Mouse (Mus musculus) embryo, embryonic 11 days (tissue): ENCODE measurements around the gene Acss3.
A peak's percentile ranks its signal among the peaks of the same experiment; 100 is the strongest.

Source experiments
- DNase-seq: peaks from one replicate; pipeline ENCODE4 v3.0.0-alpha.2; 2015

Gene Acss3

DNA sequence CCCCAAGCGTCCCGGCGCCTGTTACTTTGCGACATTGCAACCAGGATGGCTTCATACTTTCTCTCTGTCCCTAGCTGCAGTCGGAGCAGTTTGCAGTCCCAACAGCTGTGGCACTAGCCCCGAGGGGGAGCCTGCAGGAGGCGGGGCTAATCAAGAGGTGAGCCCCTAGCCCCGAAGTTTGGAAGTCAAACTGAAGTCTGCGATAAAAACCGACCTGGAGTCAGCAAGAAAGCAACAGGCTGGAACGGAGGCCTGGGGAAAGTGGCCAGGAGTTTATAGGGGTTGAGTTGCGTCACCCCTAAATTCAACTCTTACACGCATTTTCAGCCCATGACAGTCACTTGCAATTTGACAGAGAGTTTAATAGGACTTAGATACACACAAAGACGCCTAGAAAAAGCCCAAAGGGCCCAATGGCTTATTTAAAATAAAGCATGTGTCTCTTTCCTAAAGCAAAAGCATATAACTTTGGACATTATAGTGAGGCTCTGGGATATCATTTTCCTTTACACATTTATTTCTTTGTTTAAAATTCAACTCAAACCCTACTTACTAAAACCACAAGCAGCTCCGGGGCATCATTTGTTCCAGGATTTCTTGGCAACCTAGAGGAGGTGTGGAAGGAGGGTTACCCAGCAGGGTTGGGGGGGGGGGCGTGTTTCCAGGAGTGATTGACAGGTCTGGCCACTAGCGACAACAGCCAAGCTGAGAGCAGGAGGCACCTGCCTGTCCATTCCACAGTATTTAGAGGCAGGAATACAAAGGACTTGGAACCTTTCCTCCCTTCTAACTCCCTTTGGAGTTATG, at the start of gene Acss3:
Gene Acss3 (minus strand): TSS at position 140 of the 807 bp plus-strand sequence.
- DNase-seq, result peak; percentile 89

DNA sequence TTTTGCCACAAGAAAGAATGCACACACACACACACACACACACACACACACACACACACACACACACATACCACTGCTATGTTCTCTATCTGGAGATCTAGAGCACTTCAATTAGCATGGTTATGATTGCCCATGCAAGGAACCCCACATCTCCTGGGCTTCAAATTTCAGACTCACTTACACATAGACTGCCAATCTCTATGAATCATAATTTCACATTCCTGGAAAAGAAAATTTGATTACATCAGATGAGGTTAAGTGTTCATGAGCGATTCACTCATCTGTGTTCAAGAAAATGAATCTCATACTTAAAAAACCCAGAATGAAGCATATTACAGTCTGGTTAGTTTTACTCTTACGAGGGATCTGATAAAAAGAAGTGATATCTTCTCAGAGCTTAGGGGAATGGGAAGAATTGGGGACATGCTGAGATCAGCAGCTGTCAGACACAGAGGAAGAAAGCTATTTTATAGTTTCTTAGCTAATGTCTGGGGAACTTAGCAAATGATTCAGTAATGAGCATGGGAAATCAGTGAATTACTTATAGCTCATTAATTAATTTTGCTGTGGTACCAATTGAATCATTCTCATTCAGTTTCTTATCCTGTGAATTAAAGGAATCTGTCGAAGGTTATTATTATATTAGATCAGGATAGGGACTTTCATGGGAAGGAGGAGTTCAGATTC, 48.7 kb upstream of the Acss3 start:
- DNase-seq, result no peak

DNA sequence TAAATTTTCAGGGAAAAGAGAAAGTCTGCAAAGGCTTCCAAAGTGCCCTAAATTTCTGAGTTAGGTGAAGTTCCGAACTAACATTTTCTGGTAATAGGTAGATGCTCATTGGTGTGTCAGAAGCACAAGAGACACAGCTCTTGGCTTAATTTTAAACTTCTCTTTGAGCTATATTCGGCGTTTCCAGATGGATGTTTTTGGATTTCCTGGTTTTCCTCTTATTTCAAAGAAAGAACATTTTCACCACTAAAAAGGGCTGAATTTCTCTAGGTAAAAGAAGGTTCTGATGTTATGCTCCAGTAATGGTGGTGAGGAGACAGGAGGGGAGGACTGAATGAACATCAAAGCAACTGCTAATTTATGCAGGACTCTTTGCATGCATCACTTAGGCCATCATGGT, 43.0 kb upstream of the Acss3 start:
- no peak for DNase-seq

DNA sequence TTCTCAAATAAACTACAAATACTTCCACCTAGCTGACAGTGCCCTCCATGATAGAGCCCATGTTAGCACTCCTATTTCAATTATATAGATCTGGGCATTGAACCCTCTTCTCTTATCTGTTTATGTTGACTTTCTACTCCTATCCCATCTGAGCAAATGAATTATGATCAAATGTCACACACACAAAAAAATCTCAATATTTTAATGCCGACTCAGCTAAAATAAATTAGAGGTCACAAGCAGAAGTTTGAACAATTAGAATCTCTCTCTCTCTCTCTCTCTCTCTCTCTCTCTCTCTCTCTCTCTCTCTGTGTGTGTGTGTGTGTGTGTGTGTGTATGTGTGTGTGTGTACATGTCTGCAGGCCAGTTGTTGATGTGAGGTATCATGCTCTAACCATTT, 25.3 kb upstream of the Acss3 start:
- no peak for DNase-seq

DNA sequence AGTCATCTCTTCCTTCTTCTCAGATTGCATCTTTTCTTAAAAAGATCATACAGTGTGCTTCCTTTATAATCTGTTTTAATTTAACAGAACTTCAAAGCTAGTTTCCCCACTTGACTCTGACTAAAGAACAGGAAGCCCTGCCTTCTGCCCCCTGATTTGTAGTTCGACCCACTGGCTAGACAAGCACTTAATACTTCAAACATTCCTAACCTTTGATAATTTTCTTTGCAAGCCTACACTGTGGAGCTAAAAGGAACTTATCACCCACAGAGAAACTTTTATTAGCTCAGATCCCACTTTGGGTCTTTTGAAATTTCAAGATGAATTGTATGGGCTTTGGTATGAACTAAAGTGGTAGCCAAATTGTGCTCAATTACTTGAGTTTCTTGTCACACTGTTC, 20.5 kb upstream of the Acss3 start:
- no peak for DNase-seq

DNA sequence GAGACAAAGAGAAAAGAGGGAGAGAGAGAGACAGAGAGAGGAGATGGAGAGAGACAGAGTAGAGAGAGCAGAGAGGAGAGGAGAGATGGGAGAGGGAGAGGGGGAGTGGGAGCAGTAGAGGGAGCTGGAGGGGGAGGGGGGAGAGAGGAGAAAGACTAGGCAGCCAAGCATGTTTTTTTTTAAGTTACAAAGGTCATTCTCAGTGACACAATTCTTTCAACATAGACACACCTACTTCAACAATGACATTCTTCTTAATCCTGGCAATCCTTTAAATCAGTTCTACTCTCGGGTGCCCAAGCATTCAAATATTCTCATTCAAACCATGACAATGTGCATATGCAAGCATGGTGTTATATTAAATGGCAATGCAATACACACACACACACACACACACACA, 19.4 kb upstream of the Acss3 start:
- no peak for DNase-seq

DNA sequence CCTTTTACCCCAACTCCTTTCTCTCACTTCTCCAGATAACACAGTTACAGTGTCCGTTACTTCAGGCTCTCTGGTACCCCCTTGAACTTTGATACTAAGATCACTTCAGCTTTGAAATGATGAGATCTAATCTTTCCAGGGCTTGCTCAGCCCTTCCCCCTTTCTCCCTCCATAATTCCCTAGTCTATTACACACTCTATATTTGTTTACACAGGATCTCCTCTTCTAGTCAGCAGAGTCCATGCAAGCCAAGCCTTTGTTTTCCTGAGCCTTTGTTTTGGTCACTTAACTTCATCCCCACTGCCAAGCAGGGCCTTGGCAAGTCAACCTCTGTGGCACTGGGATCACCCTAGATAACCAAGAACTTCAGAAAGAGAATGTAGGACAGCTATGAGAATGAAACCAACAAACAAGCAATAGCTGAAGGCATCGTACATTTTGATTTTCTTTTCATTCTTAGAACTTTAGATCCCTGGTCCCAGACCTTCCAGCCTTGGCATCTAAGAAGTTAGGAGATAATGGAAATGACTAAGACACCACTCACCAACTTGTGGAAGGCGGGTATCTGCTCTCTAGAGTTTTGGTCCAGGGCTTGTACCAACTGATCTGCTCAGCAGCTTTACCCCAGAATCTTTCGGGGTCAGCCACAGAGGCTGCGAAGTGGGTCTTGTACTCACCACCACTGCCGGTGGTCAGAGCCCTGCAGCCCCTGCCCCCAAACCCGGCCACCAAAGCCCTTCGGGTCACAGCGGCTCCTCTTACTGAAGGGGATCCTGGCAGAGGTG, 532 bp downstream of the Acss3 start:
- no peak for DNase-seq

DNA sequence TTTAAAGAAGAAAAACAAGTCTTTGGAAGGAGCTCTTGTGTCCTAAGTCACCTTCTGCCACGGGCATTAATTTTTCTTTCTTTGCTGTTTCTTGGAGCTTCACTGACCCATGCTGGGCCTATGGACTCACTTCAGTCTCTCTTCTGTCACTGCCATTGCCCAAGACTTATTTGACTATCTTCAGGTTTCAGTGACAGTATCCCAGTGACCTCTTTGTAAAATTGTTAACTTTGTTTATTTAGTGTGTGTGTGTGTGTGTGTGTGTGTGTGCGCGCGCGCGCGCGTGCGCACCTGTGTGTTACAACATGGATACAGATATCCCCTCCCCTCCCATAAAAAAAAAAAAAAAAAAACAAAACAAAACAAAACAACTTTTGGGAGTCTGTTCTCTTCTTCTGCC, 2.2 kb downstream of the Acss3 start:
- DNase-seq, result no peak

DNA sequence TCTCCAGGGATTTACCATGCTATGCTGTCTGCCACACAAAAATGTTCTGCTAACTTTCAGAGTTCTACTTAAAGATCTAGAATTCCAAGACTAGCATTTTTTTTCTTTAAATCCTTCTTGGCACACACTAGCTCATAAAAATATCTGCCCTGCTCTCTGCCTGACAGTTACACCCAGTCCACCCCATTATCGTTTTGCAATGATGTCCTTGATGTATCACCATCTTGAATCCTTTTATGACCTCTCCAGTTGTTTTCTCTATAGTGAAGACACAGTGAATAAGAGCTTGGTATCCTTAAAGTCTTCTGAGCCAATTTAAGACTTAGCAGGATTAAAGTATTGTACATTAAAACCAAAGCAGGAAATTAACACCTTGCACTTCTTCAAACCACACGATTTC, 4.3 kb downstream of the Acss3 start:
- DNase-seq, result no peak

DNA sequence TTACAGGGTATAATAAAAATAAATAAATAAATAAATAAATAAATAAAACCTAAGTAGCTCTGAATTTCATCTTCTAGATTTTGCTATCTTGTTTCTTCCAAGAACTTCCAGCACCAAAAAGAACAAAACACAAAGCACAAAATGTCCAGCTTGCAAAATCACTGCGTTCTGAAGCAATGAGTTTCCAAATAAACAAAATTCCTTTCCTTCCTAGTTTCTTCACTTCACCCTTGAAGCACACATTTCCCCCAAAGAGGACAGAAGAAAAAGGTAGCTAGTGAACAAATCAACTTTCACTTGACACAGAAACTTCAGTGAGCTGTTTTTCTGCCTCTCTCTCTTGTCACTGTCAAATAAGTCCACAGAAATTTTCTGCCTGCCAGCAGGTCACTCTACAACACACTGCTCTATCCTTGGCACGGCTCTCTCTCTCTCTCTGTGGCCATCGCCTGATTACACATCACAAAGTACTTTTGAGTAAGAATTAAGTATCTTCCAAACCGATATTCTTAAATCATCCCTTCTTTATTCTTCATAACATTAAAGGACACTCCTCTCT, 6.7 kb downstream of the Acss3 start:
- no peak for DNase-seq

DNA sequence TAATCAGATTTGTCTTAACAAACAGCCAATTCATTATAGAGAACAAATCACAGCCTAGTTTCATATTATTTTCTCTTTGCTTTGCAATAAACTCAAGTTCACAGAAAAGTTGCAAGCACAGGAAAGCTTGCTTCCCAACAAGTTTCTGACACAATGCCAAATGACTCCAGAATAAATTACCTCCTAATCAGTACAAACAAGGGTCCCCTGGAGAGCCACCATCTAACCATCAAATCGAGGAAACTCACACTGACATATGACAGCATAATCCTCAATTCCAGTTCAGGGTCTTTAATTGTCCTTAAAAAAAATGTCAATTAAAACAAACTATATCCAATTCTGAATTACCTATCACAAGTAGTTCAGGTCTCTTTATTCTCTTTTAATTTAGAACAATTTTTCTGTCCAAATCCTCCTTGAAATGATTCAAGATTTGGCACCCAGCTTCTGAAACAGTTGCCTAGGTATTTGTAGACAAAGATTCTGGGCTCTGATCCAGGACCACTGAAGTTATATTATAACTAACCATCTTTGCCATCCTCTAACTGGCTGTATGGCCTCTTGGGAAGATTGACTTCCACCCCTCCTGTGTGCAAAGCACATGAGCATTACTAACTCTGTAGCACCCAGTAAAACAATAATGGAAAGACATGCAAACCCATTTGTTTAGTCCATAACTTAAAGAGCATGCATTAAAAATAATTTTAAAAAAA, 7.4 kb downstream of the Acss3 start:
- no peak for DNase-seq

DNA sequence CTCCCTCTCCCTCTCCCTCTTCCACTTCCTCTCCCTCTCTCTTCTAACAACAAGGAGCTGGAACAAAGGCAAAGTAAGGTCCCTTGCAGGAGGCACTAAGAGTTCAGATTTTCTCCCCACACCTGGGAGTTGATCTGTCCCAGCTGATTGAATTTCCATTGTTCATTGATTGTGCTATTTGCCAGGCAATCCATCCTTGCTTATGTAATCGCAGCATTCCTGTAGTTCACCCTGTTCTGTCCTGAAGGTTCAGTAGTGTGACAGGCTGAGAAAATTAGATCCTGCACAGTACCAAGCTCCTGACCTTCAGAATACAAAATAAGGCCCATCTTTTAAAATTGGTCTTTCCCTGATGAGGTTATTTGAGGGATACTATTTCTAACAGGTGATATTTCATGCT, 8.3 kb downstream of the Acss3 start:
- no peak for DNase-seq

DNA sequence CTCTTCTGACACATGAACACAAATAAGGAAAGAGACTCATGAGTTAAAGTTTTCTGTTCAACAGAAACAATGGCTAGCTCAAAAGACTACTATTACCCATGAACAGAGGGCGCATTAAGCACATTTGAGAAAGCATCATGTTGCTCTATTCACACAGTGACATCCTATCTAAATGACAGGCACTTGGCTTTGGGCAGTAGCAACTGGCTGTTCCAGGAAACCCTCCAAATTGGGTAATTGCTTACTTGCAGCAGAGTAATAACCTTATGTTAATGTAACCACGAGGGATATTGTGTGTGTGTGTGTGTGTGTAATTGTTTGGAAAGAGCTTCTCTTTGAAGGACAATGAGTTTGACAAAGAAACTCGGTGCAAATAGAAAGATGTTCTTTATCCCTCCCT, 29.0 kb downstream of the Acss3 start:
- DNase-seq, result no peak

DNA sequence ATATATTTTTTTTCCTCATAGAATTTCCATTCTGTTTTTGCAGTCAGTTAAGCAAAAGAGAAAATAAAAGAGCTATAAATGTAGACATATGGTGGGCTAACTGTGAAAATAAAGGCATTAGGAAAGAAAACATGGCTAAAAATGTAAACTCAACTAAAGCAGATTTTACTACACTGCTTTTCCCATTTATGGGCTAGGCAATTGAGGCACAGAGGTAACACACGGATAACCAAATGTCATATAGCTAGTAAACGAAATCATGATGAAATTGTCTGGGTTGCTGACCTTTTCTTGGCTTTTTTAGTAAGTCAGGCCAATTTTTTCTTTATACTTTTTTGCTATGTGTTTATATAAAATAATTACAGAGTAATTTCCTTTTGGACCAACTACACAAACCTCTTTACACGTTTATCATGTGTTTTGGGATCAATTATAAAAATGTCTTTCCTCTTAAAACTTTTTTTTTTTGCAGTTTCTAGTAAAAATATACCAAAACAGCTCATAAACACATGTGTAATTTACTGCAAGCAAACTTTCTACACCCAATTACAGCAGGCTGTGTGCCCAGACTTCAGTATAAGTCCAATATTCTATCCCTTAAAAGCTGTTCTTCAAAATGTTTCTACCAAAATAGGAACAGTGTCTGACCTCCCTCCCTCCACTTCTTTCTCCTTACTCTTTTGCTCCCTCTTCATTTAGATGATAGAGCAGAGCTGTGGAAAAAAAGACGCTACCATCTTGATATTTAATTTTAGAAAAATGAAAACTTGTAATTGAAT, 69.4 kb downstream of the Acss3 start:
- DNase-seq, result no peak

DNA sequence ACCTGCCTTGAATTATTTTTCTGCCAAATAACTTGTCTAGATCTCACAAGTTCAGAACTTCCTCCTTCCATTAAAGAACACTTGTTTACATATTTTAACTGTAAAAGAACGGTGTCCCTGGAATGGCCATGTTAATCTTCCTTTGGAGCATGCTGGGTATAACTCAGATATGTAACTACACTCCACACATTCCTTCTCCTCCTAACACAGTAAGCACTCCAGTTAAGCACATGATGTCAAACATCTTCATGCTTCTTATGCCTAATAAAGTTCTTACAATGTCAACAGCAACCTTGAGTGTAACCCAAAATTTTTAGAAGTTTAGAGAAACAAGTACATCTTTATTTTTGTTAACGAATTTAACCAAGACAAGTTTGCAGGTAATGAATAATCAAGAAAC, 73.0 kb downstream of the Acss3 start:
- no peak for DNase-seq

DNA sequence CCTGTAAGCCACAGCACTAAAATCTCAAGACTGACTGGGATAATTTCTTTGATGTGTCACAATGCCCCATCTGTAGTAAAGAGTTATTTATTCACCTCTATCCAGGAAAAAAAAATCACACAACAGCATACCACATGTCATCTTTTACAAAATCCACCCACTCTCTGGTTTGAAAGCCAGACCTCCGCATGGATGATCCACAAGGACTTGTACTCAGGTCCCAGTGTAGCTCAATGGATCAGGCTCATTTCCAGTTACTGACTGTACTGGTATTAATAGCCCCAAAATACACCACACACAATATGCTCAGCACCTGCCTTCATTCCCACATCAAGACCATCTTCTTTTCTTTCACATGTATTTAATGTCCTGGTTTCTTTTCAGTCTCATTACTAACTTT, 80.8 kb downstream of the Acss3 start:
- no peak for DNase-seq

DNA sequence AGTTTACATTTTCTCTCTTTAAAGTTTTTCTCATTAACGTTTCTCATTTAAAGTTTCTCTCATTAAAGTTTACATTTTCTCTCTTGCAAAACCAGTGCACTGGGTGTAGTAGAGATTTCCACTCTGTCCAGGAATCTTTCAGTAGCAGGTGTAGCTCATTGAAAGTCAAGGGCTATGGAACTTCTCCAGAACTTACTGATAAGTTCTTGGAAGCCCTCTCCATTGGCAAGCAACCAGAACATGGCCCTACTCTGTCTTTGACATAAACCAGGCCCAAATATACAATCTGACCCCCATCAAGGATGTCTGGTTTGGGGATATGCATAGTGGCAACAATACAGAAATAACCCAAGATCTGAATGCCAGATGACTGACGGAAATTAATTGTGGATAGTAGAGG, 82.6 kb downstream of the Acss3 start:
- DNase-seq, result no peak

DNA sequence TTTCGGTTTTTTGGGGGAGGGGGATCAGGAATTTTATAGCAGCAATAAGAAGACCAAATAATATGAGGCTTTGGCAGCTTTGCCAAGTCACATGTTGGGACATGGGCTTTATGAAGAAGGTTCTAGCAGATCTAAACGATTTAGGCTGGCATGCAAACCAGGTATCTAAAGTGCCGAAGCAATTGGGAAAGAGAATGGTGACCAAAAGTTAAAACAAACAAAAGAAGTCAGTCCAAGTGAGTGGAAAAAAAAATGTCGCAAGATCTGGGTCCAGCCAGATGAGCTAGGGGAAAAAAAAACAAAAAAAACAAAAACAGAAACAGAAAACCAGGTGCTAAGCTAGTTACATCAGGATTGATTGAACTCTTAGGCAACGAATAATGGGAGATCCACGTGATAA, 83.1 kb downstream of the Acss3 start:
- DNase-seq, result no peak

DNA sequence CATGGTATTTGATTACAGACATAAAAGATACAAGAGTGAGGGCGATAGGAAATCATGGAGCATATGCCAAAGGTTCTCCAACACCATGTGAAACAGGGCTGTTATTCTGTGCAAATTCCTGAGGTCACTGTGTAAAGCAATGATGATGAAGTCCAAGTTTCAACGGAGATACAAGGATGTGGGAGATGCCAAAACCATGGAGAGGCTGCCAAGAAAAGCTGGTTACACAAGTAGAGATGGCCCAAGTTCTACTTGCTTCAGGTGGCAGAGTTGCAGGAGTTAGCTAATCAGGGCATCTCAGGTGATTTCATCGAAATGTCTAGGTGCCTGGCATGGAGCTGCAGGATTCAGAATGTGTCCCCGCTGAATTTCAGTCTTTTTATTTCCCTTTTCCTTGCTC, 84.3 kb downstream of the Acss3 start:
- no peak for DNase-seq

DNA sequence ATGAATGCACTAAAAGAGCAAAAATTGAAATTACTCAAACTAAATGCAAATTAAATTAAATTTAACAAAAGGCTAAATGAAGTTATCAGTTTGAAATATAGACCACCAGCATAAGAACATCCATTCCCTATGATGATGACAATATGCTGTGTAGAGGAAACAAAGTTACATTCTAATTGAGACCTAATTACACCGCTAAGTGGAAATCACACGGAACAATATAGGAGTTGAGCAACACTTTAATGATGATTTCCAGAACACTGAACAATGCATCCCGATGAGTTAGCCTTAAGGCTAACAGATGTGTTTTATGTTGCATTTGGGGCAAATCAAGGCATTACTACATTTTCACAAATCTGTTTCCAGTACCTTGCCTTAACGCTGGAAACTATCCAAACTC, 99.2 kb downstream of the Acss3 start:
- DNase-seq, result no peak

DNA sequence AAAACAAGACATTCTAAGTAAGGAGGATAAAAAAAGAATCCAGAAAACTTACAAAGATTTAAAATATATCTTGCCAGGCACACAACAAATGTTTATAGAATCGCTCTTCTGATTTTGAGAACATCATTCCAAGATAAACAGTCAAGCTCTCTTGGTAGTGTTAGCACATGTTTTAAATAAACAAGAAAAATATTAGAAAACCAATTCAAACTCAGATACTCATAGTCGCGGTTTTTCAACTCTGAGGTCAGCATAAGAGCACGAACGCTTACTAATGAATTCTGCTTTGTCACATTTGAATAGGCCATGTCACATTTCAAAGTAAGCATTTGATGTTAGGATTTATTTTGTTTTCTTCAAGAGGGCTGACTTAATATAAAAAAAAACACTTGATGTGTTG, 102.3 kb downstream of the Acss3 start:
- no peak for DNase-seq

DNA sequence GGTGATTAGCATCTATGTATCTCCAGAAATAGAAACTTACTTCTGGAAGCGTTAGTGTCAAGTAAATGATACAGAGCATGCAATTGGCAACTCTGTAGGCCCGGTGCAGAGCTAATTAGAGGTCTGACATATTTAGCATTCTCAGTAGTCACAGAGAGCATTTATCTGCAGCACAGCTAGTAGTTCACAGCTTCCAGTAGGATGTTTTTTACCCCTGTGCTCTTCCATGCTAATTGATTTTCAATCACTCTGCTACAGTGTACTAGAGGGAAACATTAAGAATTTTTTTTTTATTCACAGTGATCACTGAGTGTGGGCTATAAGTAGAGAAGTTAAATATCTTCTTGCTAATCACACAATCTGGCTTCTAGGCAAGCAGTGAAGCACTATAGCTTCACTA, 112.3 kb downstream of the Acss3 start:
- no peak for DNase-seq
